Mouse (Mus musculus): ENCODE data around the gene Vps29. TPM values are rescaled to one million over a fixed set of nuclear protein-coding genes. Genes with fewer than 3 reads are reported as not detected.

The Vps29 gene
- polyA plus RNA-seq, 1 experiment from 2014 or later, result 249 TPM

DNA sequence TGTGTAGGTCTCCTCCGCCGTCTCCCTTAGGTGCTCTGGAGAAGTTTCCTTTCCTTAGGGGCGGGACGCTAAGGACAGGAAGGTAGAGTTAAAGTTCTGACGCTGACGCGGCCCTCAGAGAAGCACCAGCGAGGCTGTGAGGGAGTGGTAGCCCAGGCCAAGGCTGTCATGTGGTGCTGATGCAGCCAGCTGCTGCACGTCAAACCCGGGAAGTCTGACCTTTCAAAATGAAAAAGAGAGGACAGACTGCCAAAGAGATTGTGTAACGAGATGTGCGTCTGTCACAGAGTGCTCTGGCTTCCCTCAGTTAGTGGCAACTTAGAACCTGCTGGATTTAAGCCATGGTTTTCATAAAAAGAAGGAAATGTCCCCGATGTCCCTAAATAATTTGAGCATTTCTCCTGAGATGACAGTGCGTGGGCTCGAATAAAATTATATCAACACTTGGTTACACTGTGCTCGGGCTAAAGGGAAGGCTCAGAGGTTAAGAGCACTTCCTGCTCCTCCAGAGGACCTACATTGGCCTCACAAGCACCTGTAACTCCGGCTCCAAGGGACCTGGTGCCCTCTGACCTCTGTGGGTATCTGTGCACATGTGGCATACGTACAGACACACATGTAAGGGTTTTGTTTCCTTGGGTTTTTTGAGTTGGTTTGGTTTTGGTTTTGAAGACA, 46.6 kb downstream of the Vps29 start:
- WGBS, result 55% methylated on average over 18 of the region's 18 CpGs

DNA sequence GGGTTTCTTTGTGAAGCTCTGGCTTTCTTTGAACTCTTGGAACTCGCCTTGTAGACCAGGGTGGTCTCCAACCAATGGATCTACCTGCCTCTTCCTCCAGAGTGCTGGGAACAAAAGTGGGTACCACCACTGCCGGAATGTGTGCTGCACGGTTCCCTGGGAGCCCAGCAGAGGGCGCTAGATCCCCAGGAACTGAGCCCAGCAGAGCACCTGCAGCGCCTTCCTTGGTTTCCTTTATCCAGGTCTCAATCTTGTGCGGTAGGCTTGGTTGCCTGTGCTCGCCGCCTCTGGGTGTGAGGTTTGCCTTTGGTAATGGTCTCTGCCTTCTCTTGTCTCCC, 47.1 kb downstream of the Vps29 start:
- Histone ChIP-seq H3K9ac (ENCODE audit: low read length) (no peak overlapping the region), H3K36me3 (ENCODE audit: control insufficient read depth, insufficient read depth, low read length) (peaks cover 75% of the 10 kb centered on the region), H3K4me3 (ENCODE audit: control insufficient read depth in 1 of 2, insufficient read depth in 1 of 2, low read depth in 1 of 2, low read length in 2 of 2) (no peak overlapping the region), H3K9me3 (ENCODE audit: control insufficient read depth, low read length) (no peaks in the 10 kb centered on the region), H3K4me2 (ENCODE audit: low read length) (no peak overlapping the region), H3K27ac (replicated peaks in 1 of 2; ENCODE audit: control insufficient read depth in 1 of 2, insufficient read depth in 1 of 2, low read depth in 2 of 2, low read length in 2 of 2) (no peak overlapping the region), H3K27me3 (ENCODE audit: control insufficient read depth, insufficient read depth, low read length) (no peaks in the 10 kb centered on the region), H3K4me1 (ENCODE audit: control insufficient read depth in 2 of 2, insufficient read depth in 2 of 2, low read length in 2 of 2) (peaks cover 6 to 20% of the 10 kb centered on the region in 2 experiments; a peak in 3 of 4 replicates)
- WGBS, result 32% methylated on average over 8 of the region's 8 CpGs
- no peak for ATAC-seq (ENCODE audit: insufficient number of reproducible peaks, insufficient read depth, low FRiP score, low read depth)

More for the DNA sequence above, 46.6 kb downstream of the Vps29 start:
- 0 out of 2 replicates have a peak, but pooled peaks have one; percentile 10 for ATAC-seq (ENCODE audit: insufficient number of reproducible peaks, insufficient read depth, low FRiP score, low read depth)
- Histone ChIP-seq H3K27ac (replicated peaks in 1 of 2; ENCODE audit: control insufficient read depth in 1 of 2, insufficient read depth in 1 of 2, low read depth in 2 of 2, low read length in 2 of 2) (0 out of 4 replicates have a peak overlapping the region, but pooled peaks of 1 of the 2 experiments have one; percentile 10), H3K27me3 (ENCODE audit: control insufficient read depth, insufficient read depth, low read length) (no peaks in the 10 kb centered on the region), H3K4me3 (ENCODE audit: control insufficient read depth in 1 of 2, insufficient read depth in 1 of 2, low read depth in 1 of 2, low read length in 2 of 2) (no peak overlapping the region), H3K9ac (ENCODE audit: low read length) (no peak overlapping the region), H3K4me2 (ENCODE audit: low read length) (no peak overlapping the region; the same call in 1 of the 2 replicates), H3K9me3 (ENCODE audit: control insufficient read depth, low read length) (no peaks in the 10 kb centered on the region), H3K36me3 (ENCODE audit: control insufficient read depth, insufficient read depth, low read length) (peaks cover 70% of the 10 kb centered on the region), H3K4me1 (ENCODE audit: control insufficient read depth in 2 of 2, insufficient read depth in 2 of 2, low read length in 2 of 2) (peaks cover 6 to 20% of the 10 kb centered on the region in 2 experiments; a peak in 3 of 4 replicates)

DNA sequence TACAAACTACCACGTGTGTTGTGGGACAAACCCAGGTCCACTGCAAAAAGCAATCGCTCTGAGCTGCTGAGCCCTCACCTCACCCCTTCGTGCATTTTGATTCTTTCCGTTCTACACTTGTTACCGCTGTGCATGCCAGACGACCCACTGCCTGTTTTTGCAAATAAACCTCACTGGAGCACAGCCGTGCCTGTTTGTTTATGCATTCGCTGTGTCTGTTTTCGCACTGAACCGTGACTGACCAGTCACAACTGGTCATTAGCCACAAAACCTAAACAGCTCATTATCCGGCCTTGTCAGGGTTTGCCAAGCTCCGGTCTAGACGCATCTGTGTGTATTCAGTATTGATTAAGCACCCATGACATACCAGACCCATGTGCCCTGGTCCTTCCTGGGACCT, 48.0 kb downstream of the Vps29 start:
- peaks cover 77% of the 10 kb centered on the region for H3K36me3 ChIP-seq (ENCODE audit: control insufficient read depth, insufficient read depth, low read length)
- no peak for ATAC-seq (ENCODE audit: insufficient number of reproducible peaks, insufficient read depth, low FRiP score, low read depth)
- H3K4me1 ChIP-seq (ENCODE audit: control insufficient read depth in 2 of 2, insufficient read depth in 2 of 2, low read length in 2 of 2), result peaks cover 6 to 20% of the 10 kb centered on the region in 2 experiments; a peak in 3 of 4 replicates
- H3K27me3 ChIP-seq (ENCODE audit: control insufficient read depth, insufficient read depth, low read length), result no peaks in the 10 kb centered on the region
- H3K4me2 ChIP-seq (ENCODE audit: low read length), result no peak overlapping the region
- H3K27ac ChIP-seq (replicated peaks in 1 of 2; ENCODE audit: control insufficient read depth in 1 of 2, insufficient read depth in 1 of 2, low read depth in 2 of 2, low read length in 2 of 2), result peak overlapping the region in 1 of 2 experiments; percentile 52; a peak in 2 of 4 replicates
- no peak overlapping the region for H3K4me3 ChIP-seq (ENCODE audit: control insufficient read depth in 1 of 2, insufficient read depth in 1 of 2, low read depth in 1 of 2, low read length in 2 of 2)
- WGBS, result 86% methylated on average over 13 of the region's 13 CpGs
- H3K9me3 ChIP-seq (ENCODE audit: control insufficient read depth, low read length), result no peaks in the 10 kb centered on the region
- H3K9ac ChIP-seq (ENCODE audit: low read length), result no peak overlapping the region

DNA sequence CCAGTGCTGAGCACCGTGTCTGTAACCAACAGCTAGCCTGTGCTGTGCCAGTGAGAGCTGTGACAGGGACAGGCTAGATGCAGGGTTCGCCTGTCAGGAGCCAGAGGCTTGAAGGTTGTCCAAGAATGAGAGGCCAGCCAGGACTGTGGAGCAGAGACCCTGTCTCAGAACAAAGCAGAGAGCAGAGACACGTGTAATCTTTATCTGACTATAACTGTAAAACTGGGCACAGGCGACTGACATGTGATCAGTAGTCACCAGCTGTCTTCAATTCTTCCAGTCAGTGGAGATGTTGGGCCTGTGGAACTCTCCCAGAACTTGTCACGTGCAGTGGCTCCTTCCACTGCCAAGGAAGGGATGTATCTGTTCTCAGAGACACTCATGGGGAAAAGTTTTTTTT, 48.6 kb downstream of the Vps29 start:
- Histone ChIP-seq H3K36me3 (ENCODE audit: control insufficient read depth, insufficient read depth, low read length) (peaks cover 74% of the 10 kb centered on the region), H3K9me3 (ENCODE audit: control insufficient read depth, low read length) (no peaks in the 10 kb centered on the region), H3K27ac (replicated peaks in 1 of 2; ENCODE audit: control insufficient read depth in 1 of 2, insufficient read depth in 1 of 2, low read depth in 2 of 2, low read length in 2 of 2) (peak overlapping the region in 1 of 2 experiments; percentile 52; a peak in 1 of 4 replicates), H3K9ac (ENCODE audit: low read length) (no peak overlapping the region), H3K4me3 (ENCODE audit: control insufficient read depth in 1 of 2, insufficient read depth in 1 of 2, low read depth in 1 of 2, low read length in 2 of 2) (no peak overlapping the region), H3K4me2 (ENCODE audit: low read length) (no peak overlapping the region), H3K4me1 (ENCODE audit: control insufficient read depth in 2 of 2, insufficient read depth in 2 of 2, low read length in 2 of 2) (peaks cover 6 to 20% of the 10 kb centered on the region in 2 experiments; a peak in 3 of 4 replicates), H3K27me3 (ENCODE audit: control insufficient read depth, insufficient read depth, low read length) (no peaks in the 10 kb centered on the region)
- WGBS, result 56% methylated on average over 5 of the region's 5 CpGs
- ATAC-seq (ENCODE audit: insufficient number of reproducible peaks, insufficient read depth, low FRiP score, low read depth), result 0 out of 2 replicates have a peak, but pooled peaks have one; percentile 51

DNA sequence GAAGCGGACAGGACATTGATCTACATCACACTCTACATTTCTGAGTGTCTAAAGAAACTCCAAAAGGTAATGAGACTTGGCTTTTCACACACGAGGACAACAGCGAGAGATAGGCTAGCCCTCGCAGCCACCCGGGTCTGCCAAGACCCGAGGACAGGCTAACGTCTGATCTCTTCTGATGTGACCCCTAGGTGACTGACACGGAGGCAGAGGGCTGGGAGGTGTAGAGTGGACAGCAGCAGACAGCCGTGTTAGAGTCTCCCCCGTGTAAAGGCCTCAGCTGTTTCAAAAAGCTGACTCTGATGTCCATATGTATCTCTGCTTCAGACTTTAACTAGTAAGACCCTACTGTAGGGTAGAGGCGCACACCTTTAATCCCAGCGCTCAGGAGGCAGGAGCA, 49.2 kb downstream of the Vps29 start:
- Histone ChIP-seq H3K4me1 (ENCODE audit: control insufficient read depth in 2 of 2, insufficient read depth in 2 of 2, low read length in 2 of 2) (peaks cover 6 to 18% of the 10 kb centered on the region in 2 experiments; a peak in 3 of 4 replicates), H3K4me3 (ENCODE audit: control insufficient read depth in 1 of 2, insufficient read depth in 1 of 2, low read depth in 1 of 2, low read length in 2 of 2) (no peak overlapping the region), H3K4me2 (ENCODE audit: low read length) (no peak overlapping the region), H3K9me3 (ENCODE audit: control insufficient read depth, low read length) (no peaks in the 10 kb centered on the region), H3K36me3 (ENCODE audit: control insufficient read depth, insufficient read depth, low read length) (peaks cover 73% of the 10 kb centered on the region), H3K9ac (ENCODE audit: low read length) (no peak overlapping the region), H3K27ac (replicated peaks in 1 of 2; ENCODE audit: control insufficient read depth in 1 of 2, insufficient read depth in 1 of 2, low read depth in 2 of 2, low read length in 2 of 2) (no peak overlapping the region), H3K27me3 (ENCODE audit: control insufficient read depth, insufficient read depth, low read length) (no peaks in the 10 kb centered on the region)
- no peak for ATAC-seq (ENCODE audit: insufficient number of reproducible peaks, insufficient read depth, low FRiP score, low read depth)
- 89% methylated on average over 12 of the region's 12 CpGs for WGBS

DNA sequence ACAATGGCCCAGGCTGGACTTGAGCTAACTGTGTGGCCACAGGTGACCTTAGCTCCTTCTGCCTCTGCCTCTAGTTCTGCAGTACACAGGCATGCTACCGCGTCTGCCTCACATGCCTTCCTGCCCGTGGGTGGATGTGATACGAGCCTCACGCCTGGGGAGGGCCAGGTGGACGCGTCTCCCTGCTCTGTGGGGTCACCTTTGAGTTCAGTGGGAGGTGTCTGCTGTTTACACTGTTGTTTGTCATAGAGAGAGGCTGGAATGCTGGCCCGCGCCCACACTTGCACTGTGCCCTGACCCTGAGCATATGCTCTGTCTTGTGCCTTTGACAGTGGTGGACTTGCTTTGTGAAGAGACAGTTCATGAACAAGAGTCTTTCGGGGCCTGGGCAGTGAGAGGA, 51.4 kb downstream of the Vps29 start:
- no peak for ATAC-seq (ENCODE audit: insufficient number of reproducible peaks, insufficient read depth, low FRiP score, low read depth)
- Histone ChIP-seq H3K4me1 (ENCODE audit: control insufficient read depth in 2 of 2, insufficient read depth in 2 of 2, low read length in 2 of 2) (peaks cover 2 to 8% of the 10 kb centered on the region in 2 experiments; a peak in 3 of 4 replicates), H3K9me3 (ENCODE audit: control insufficient read depth, low read length) (no peaks in the 10 kb centered on the region), H3K27me3 (ENCODE audit: control insufficient read depth, insufficient read depth, low read length) (no peaks in the 10 kb centered on the region), H3K4me3 (ENCODE audit: control insufficient read depth in 1 of 2, insufficient read depth in 1 of 2, low read depth in 1 of 2, low read length in 2 of 2) (no peak overlapping the region), H3K27ac (replicated peaks in 1 of 2; ENCODE audit: control insufficient read depth in 1 of 2, insufficient read depth in 1 of 2, low read depth in 2 of 2, low read length in 2 of 2) (no peak overlapping the region), H3K4me2 (ENCODE audit: low read length) (no peak overlapping the region), H3K9ac (ENCODE audit: low read length) (no peak overlapping the region), H3K36me3 (ENCODE audit: control insufficient read depth, insufficient read depth, low read length) (peaks cover 69% of the 10 kb centered on the region)
- 95% methylated on average over 10 of the region's 10 CpGs for WGBS

DNA sequence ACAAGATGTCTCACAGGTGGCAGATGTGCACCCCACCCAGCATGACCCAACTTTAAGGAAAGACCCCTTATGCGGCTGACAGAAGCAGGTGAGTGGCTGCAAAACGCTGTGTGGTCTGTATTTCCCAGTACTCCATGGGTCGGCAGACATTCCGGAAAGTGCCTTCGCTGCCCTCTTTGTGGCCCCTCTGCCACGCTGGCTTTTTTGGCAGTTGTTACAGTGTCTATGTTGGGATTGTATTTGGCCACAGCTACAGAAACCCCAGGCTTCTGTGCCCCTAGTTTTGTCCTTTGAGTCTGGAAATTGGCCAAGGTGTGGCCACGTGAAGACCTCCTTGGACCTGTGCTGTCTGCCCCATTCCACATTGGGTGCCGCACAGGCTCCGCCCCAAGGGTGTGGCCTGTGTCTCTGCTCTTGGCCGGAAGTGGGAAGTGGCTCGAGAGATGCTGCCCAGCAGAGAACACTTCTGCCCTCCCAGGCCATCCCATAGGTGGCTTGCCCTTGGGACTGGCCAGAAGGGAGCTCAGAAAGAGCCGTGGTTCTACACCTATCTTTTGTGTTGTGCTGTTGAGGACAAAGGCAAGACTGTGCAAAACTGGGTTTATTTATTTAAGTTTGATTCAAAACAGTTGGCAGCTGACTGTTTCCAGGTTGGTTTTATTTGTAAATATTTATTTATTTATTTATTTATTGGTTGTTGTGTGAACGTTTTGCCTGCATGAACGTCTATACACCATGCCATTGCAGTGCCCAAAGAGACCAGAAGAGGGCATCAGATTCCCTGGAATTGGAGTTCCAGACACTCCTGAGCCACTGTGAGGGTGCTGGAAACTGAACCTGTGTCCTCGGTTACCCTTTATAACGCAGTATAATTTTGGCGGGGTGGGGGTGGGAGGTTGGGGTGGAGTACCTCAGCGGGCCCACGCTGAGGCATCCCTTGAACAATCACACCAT, 55.8 kb downstream of the Vps29 start:
- Histone ChIP-seq H3K4me1 (ENCODE audit: control insufficient read depth in 2 of 2, insufficient read depth in 2 of 2, low read length in 2 of 2) (no peaks in the 10 kb centered on the region), H3K4me2 (ENCODE audit: low read length) (no peak overlapping the region), H3K4me3 (ENCODE audit: control insufficient read depth in 1 of 2, insufficient read depth in 1 of 2, low read depth in 1 of 2, low read length in 2 of 2) (no peak overlapping the region), H3K36me3 (ENCODE audit: control insufficient read depth, insufficient read depth, low read length) (peaks cover 38% of the 10 kb centered on the region), H3K9ac (ENCODE audit: low read length) (no peak overlapping the region), H3K27me3 (ENCODE audit: control insufficient read depth, insufficient read depth, low read length) (no peaks in the 10 kb centered on the region), H3K27ac (replicated peaks in 1 of 2; ENCODE audit: control insufficient read depth in 1 of 2, insufficient read depth in 1 of 2, low read depth in 2 of 2, low read length in 2 of 2) (no peak overlapping the region), H3K9me3 (ENCODE audit: control insufficient read depth, low read length) (no peaks in the 10 kb centered on the region)
- WGBS, result 85% methylated on average over 19 of the region's 19 CpGs
- no peak for ATAC-seq (ENCODE audit: insufficient number of reproducible peaks, insufficient read depth, low FRiP score, low read depth)

Data from heart, embryonic 14.5 days (tissue).